Mouse (Mus musculus) cerebellum, adult 11-12 months (tissue): ENCODE measurements around the gene Ern1.
A peak's percentile ranks its signal among the peaks of the same experiment; 100 is the strongest.
"Not testable (repeated sequence)": the region's sequence is repeated elsewhere in the genome, so short reads cannot be mapped to it uniquely, and the experiment has no call there.

ENCODE experiments used
- DNase-seq: peaks from one replicate; pipeline ENCODE4 v3.0.0; 2022

Gene Ern1

GRCm38 (mm10) chr11:106502631-106503424 lies 15.2 kb upstream of the Ern1 start:
- DNase-seq = no peak

GRCm38 (mm10) chr11:106502159-106502505 lies 14.5 kb upstream of the Ern1 start:
- no peak for DNase-seq

GRCm38 (mm10) chr11:106501308-106502158 lies 13.9 kb upstream of the Ern1 start:
- DNase-seq = peak; percentile 75

GRCm38 (mm10) chr11:106500393-106501307 lies 13.0 kb upstream of the Ern1 start:
- peak; percentile 97 for DNase-seq

GRCm38 (mm10) chr11:106498739-106499379 lies 11.2 kb upstream of the Ern1 start:
- peak; percentile 33 for DNase-seq

- DNase-seq = no peak
Observed at GRCm38 (mm10) chr11:106497926-106498325, 10.3 kb upstream of the Ern1 start.

GRCm38 (mm10) chr11:106497009-106497408 lies 9.4 kb upstream of the Ern1 start:
- DNase-seq = not testable (repeated sequence)

- no peak for DNase-seq
Observed at GRCm38 (mm10) chr11:106492984-106493669, 5.5 kb upstream of the Ern1 start.

- peak; percentile 50 for DNase-seq
Observed at GRCm38 (mm10) chr11:106491393-106491792, 3.7 kb upstream of the Ern1 start.

- not testable (repeated sequence) for DNase-seq
Observed at GRCm38 (mm10) chr11:106490600-106490999, 2.9 kb upstream of the Ern1 start.

- DNase-seq = no peak
Observed at GRCm38 (mm10) chr11:106490057-106490456, 2.4 kb upstream of the Ern1 start.

GRCm38 (mm10) chr11:106489036-106489693 lies 1.5 kb upstream of the Ern1 start:
- no peak for DNase-seq

- DNase-seq = no peak
Observed at GRCm38 (mm10) chr11:106488126-106488561, 492 bp upstream of the Ern1 start.

GRCm38 (mm10) chr11:106486866-106487732 lies 553 bp downstream of the Ern1 start:
- no peak for DNase-seq

- no peak for DNase-seq
Observed at GRCm38 (mm10) chr11:106486042-106486865, 1.4 kb downstream of the Ern1 start.

- no peak for DNase-seq
Observed at GRCm38 (mm10) chr11:106485611-106486010, 2.0 kb downstream of the Ern1 start.

GRCm38 (mm10) chr11:106484875-106485274 lies 2.8 kb downstream of the Ern1 start:
- no peak for DNase-seq

- DNase-seq = no peak
Observed at GRCm38 (mm10) chr11:106482867-106483266, 4.8 kb downstream of the Ern1 start.

GRCm38 (mm10) chr11:106481651-106482050 lies 6.0 kb downstream of the Ern1 start:
- DNase-seq = no peak
